Mouse (Mus musculus) embryonic facial prominence, embryonic 12.5 days (tissue): ENCODE measurements around the gene Taok2. TPM values are rescaled to one million over a fixed set of nuclear protein-coding genes. Genes with fewer than 3 reads are reported as not detected.

Experiments used
- ATAC-seq: fragments of 200-750 bp; cut with Nextera tagmentation; 2 replicates; pipeline ENCODE4 v1.8.0; 2017; ENCODE audit not compliant: insufficient number of reproducible peaks, insufficient read depth, low FRiP score, low TSS enrichment
- H3K27ac ChIP-seq: fragments of 300-500 bp; sonication (generic); 2 replicates; pipeline ENCODE4 v1.5.1; 2016; ENCODE audit warnings: mild to moderate bottlenecking
- H3K27me3 ChIP-seq: fragments of 300-500 bp; sonication (generic); 2 replicates; pipeline ENCODE4 v1.6.1; 2016; ENCODE audit warnings: mild to moderate bottlenecking, moderate library complexity
- H3K36me3 ChIP-seq: fragments of 300-500 bp; sonication (generic); 2 replicates; pipeline ENCODE4 v1.6.1; 2016; ENCODE audit warnings: mild to moderate bottlenecking
- H3K4me1 ChIP-seq: fragments of 300-500 bp; sonication (generic); 2 replicates; pipeline ENCODE4 v1.6.1; 2016
- H3K4me2 ChIP-seq: fragments of 300-500 bp; sonication (generic); replicated peaks from 2 replicates; pipeline ENCODE4 v1.6.1; 2016; ENCODE audit warnings: mild to moderate bottlenecking, moderate library complexity
- H3K4me3 ChIP-seq: fragments of 300-500 bp; sonication (generic); 2 replicates; pipeline ENCODE4 v1.5.1; 2016; ENCODE audit warnings: mild to moderate bottlenecking
- H3K9ac ChIP-seq: fragments of 300-500 bp; sonication (generic); 2 replicates; pipeline ENCODE4 v1.6.1; 2016; ENCODE audit warnings: mild to moderate bottlenecking, moderate library complexity
- H3K9me3 ChIP-seq: fragments of 300-500 bp; sonication (generic); 2 replicates; pipeline ENCODE4 v1.6.1; 2016; ENCODE audit warnings: mild to moderate bottlenecking, moderate library complexity
- WGBS: fragments of 180-500 bp; shearing (Covaris S2); methylation state at CpG from one replicate; pipeline ENCODE4 v1.1.7; 2016; 5-methylcytosine and 5-hydroxymethylcytosine counted together
- polyA plus RNA-seq: library from polyadenylated mRNA; unstranded; fragments of >200 nt; fragmentation: Nextera tagmentation; extraction: Ambion mirVana; gene quantifications from 2 replicates; pipeline ENCODE4 v1.2.1, GENCODE M21; 2016

Taok2 gene
- polyA plus RNA-seq, 1 experiment from 2014 or later: 57.7 TPM

- WGBS: under 1% methylated on average over 11 of the region's 19 CpGs
- peaks cover 7% of the 10 kb centered on the region; the same call in 1 of the 2 replicates for H3K4me1 ChIP-seq
- H3K4me3 ChIP-seq: peak overlapping the region; percentile 33
- H3K9ac ChIP-seq: peak overlapping the region; percentile 46
- ATAC-seq: no peak
- peak overlapping the region; percentile 52 for H3K4me2 ChIP-seq
- no peaks in the 10 kb centered on the region for H3K9me3 ChIP-seq
- peaks cover 35% of the 10 kb centered on the region for H3K27me3 ChIP-seq
- H3K36me3 ChIP-seq: no peaks in the 10 kb centered on the region
- no peak overlapping the region for H3K27ac ChIP-seq
Measured at GRCm38 (mm10) chr7:126823202-126823711, 61.2 kb downstream of the Taok2 start.

GRCm38 (mm10) chr7:126822741-126823140, 61.8 kb downstream of the Taok2 start:
- H3K4me1 ChIP-seq: peaks cover 7% of the 10 kb centered on the region; the same call in 1 of the 2 replicates
- H3K4me2 ChIP-seq: peak overlapping the region; percentile 52
- peak overlapping the region; percentile 33; the same call in 1 of the 2 replicates for H3K4me3 ChIP-seq
- no peaks in the 10 kb centered on the region for H3K9me3 ChIP-seq
- H3K9ac ChIP-seq: peak overlapping the region; percentile 46; the same call in 1 of the 2 replicates
- H3K27ac ChIP-seq: no peak overlapping the region
- no peaks in the 10 kb centered on the region for H3K36me3 ChIP-seq
- ATAC-seq: no peak
- H3K27me3 ChIP-seq: peaks cover 35% of the 10 kb centered on the region
- WGBS: 10% methylated on average over 9 of the region's 9 CpGs

GRCm38 (mm10) chr7:126821835-126822511, 62.5 kb downstream of the Taok2 start:
- Histone ChIP-seq H3K4me3 (no peak overlapping the region), H3K4me2 (no peak overlapping the region), H3K36me3 (no peaks in the 10 kb centered on the region), H3K9me3 (no peaks in the 10 kb centered on the region), H3K27me3 (peaks cover 35% of the 10 kb centered on the region), H3K4me1 (peaks cover 7% of the 10 kb centered on the region; the same call in 1 of the 2 replicates), H3K9ac (no peak overlapping the region), H3K27ac (no peak overlapping the region)
- 13% methylated on average over 7 of the region's 7 CpGs for WGBS
- ATAC-seq: no peak

GRCm38 (mm10) chr7:126818818-126819217, 65.7 kb downstream of the Taok2 start:
- Histone ChIP-seq H3K4me2 (no peak overlapping the region), H3K9ac (no peak overlapping the region), H3K27ac (no peak overlapping the region), H3K4me3 (no peak overlapping the region), H3K9me3 (no peaks in the 10 kb centered on the region), H3K36me3 (no peaks in the 10 kb centered on the region), H3K4me1 (peaks cover 7% of the 10 kb centered on the region; the same call in 1 of the 2 replicates), H3K27me3 (peaks cover 19% of the 10 kb centered on the region)
- WGBS: 41% methylated on average over 1 of the region's 1 CpGs
- ATAC-seq: no peak

- no peak overlapping the region for H3K9ac ChIP-seq
- no peaks in the 10 kb centered on the region for H3K9me3 ChIP-seq
- no peak overlapping the region for H3K4me3 ChIP-seq
- ATAC-seq: no peak
- no peaks in the 10 kb centered on the region for H3K36me3 ChIP-seq
- no peak overlapping the region for H3K4me2 ChIP-seq
- H3K27me3 ChIP-seq: peaks cover 7% of the 10 kb centered on the region
- no peaks in the 10 kb centered on the region for H3K4me1 ChIP-seq
- H3K27ac ChIP-seq: no peak overlapping the region
- 87% methylated on average over 7 of the region's 7 CpGs for WGBS
Measured at GRCm38 (mm10) chr7:126817595-126817994, 66.9 kb downstream of the Taok2 start.

GRCm38 (mm10) chr7:126816494-126816893, 68.0 kb downstream of the Taok2 start:
- H3K4me2 ChIP-seq: no peak overlapping the region
- H3K9ac ChIP-seq: no peak overlapping the region
- no peak overlapping the region for H3K27ac ChIP-seq
- H3K36me3 ChIP-seq: no peaks in the 10 kb centered on the region
- ATAC-seq: no peak
- no peaks in the 10 kb centered on the region for H3K4me1 ChIP-seq
- WGBS: 85% methylated on average over 8 of the region's 8 CpGs
- no peaks in the 10 kb centered on the region for H3K9me3 ChIP-seq
- H3K27me3 ChIP-seq: no peaks in the 10 kb centered on the region
- no peak overlapping the region for H3K4me3 ChIP-seq

- no peaks in the 10 kb centered on the region for H3K27me3 ChIP-seq
- no peak for ATAC-seq
- H3K4me3 ChIP-seq: no peak overlapping the region
- 68% methylated on average over 8 of the region's 8 CpGs for WGBS
- H3K36me3 ChIP-seq: no peaks in the 10 kb centered on the region
- no peaks in the 10 kb centered on the region for H3K4me1 ChIP-seq
- H3K4me2 ChIP-seq: no peak overlapping the region
- no peaks in the 10 kb centered on the region for H3K9me3 ChIP-seq
- no peak overlapping the region for H3K27ac ChIP-seq
- no peak overlapping the region for H3K9ac ChIP-seq
Measured at GRCm38 (mm10) chr7:126815726-126816222, 68.7 kb downstream of the Taok2 start.

Other genes starting within 250 kb of the Taok2 start
- gene Sgf29, start 235.4 kb downstream of the Taok2 start, polyA plus RNA-seq: 43.6 and 48.2 TPM in 2 replicates
- 0.97 and 1.6 TPM in 2 replicates for gene Sult1a1, start 208.3 kb downstream of the Taok2 start, polyA plus RNA-seq
- 138 and 141 TPM in 2 replicates for gene Bola2, start 189.3 kb downstream of the Taok2 start, polyA plus RNA-seq
- 13.4 and 13.5 TPM in 2 replicates for gene Slx1b, start 188.9 kb downstream of the Taok2 start, polyA plus RNA-seq
- gene Coro1a, start 176.9 kb downstream of the Taok2 start, polyA plus RNA-seq: 37.8 and 39.0 TPM in 2 replicates
- gene Mapk3, start 125.1 kb downstream of the Taok2 start, polyA plus RNA-seq: 52.2 and 54.5 TPM in 2 replicates
- gene Gdpd3, start 118.4 kb downstream of the Taok2 start, polyA plus RNA-seq: 1.00 and 1.6 TPM in 2 replicates
- gene Ypel3, start 107.7 kb downstream of the Taok2 start, polyA plus RNA-seq: 118 and 119 TPM in 2 replicates
- gene Tbx6, start 103.2 kb downstream of the Taok2 start, polyA plus RNA-seq: 0.61 and 0.85 TPM in 2 replicates
- 362 and 385 TPM in 2 replicates for gene Ppp4c, start 92.2 kb downstream of the Taok2 start, polyA plus RNA-seq
- 1.2 and 2.0 TPM in 2 replicates for gene Fam57b, start 87.0 kb downstream of the Taok2 start, polyA plus RNA-seq
- gene 4930451I11Rik, start 53.1 kb downstream of the Taok2 start, polyA plus RNA-seq: not detected in 2 replicates
- 2.1 and 2.8 TPM in 2 replicates for gene Doc2a, start 37.3 kb downstream of the Taok2 start, polyA plus RNA-seq
- 43.7 and 45.6 TPM in 2 replicates for gene Hirip3, start 22.7 kb downstream of the Taok2 start, polyA plus RNA-seq
- gene Ino80e, start 22.3 kb downstream of the Taok2 start, polyA plus RNA-seq: 96.7 and 99.6 TPM in 2 replicates
- 18.6 and 22.2 TPM in 2 replicates for gene Tmem219, start 38.2 kb upstream of the Taok2 start, polyA plus RNA-seq
- 20.6 and 25.0 TPM in 2 replicates for gene Kctd13, start 44.2 kb upstream of the Taok2 start, polyA plus RNA-seq
- 0.55 and 0.77 TPM in 2 replicates for gene Asphd1, start 64.9 kb upstream of the Taok2 start, polyA plus RNA-seq
- 0.97 and 1.8 TPM in 2 replicates for gene Sez6l2, start 65.9 kb upstream of the Taok2 start, polyA plus RNA-seq
- 88.0 and 94.0 TPM in 2 replicates for gene Cdipt, start 91.2 kb upstream of the Taok2 start, polyA plus RNA-seq
- 0.53 and 1.6 TPM in 2 replicates for gene Cdiptos, start 91.4 kb upstream of the Taok2 start, polyA plus RNA-seq
- 5.6 and 7.1 TPM in 2 replicates for gene Mvp, start 129.9 kb upstream of the Taok2 start, polyA plus RNA-seq
- gene Pagr1b, start 131.8 kb upstream of the Taok2 start, polyA plus RNA-seq: 0.37 TPM in 1 of 2 replicates, not detected in the other
- 51.4 and 76.7 TPM in 2 replicates for gene Pagr1a, start 132.6 kb upstream of the Taok2 start, polyA plus RNA-seq
- gene Gm42742, start 136.4 kb upstream of the Taok2 start, polyA plus RNA-seq: 59.3 and 77.8 TPM in 2 replicates
- 8.9 and 9.6 TPM in 2 replicates for gene Prrt2, start 136.5 kb upstream of the Taok2 start, polyA plus RNA-seq
- 118 and 122 TPM in 2 replicates for gene Maz, start 142.3 kb upstream of the Taok2 start, polyA plus RNA-seq
- 136 and 141 TPM in 2 replicates for gene Kif22, start 157.8 kb upstream of the Taok2 start, polyA plus RNA-seq
- gene Zg16, start 202.6 kb upstream of the Taok2 start, polyA plus RNA-seq: not detected in 2 replicates
- gene AI467606, start 206.7 kb upstream of the Taok2 start, polyA plus RNA-seq: 1.3 and 1.5 TPM in 2 replicates
- 2.1 and 2.4 TPM in 2 replicates for gene Qprt, start 237.5 kb upstream of the Taok2 start, polyA plus RNA-seq